Mouse (Mus musculus) thymus, adult 2 months (tissue): Measurements from ENCODE around the gene Nkapl. TPM values are rescaled to one million over a fixed set of nuclear protein-coding genes. Genes with fewer than 3 reads are reported as not detected.

Source experiments
- DNase-seq: peaks from one replicate; pipeline ENCODE4 v3.0.0; 2021
- H3K27ac ChIP-seq: fragments of 200-500 bp; 2 replicates; pipeline ENCODE4 v1.5.1; 2012; ENCODE audit warnings: low read length, control low read depth; ENCODE audit not compliant: control insufficient read depth, insufficient read depth
- H3K27me3 ChIP-seq: fragments of 200-500 bp; 2 replicates; pipeline ENCODE4 v1.6.1; 2012; ENCODE audit warnings: mild to moderate bottlenecking, low read length, moderate library complexity, mixed read lengths; ENCODE audit not compliant: control insufficient read depth, insufficient read depth
- H3K36me3 ChIP-seq: fragments of 200-500 bp; 2 replicates; pipeline ENCODE4 v1.6.1; 2012; ENCODE audit warnings: mild to moderate bottlenecking, low read length, moderate library complexity; ENCODE audit not compliant: control insufficient read depth, insufficient read depth
- H3K4me1 ChIP-seq: fragments of 200-500 bp; replicated peaks from 2 replicates; pipeline ENCODE4 v1.6.1; 2012; ENCODE audit warnings: low read length; ENCODE audit not compliant: control insufficient read depth, insufficient read depth
- H3K4me3 ChIP-seq: fragments of 200-500 bp; 2 replicates; pipeline ENCODE4 v1.5.1; 2012; ENCODE audit warnings: mild to moderate bottlenecking, low read length, control low read depth, moderate library complexity; ENCODE audit not compliant: control insufficient read depth, insufficient read depth
- CTCF ChIP-seq: fragments of 200-500 bp; IDR thresholded peaks from 2 replicates; pipeline ENCODE4 v1.5.1; 2012; ENCODE audit warnings: mild to moderate bottlenecking, control low read depth, low read length, moderate library complexity, borderline replicate concordance; ENCODE audit not compliant: control insufficient read depth, poor library complexity, insufficient read depth; ENCODE audit errors: extremely low read depth
- POLR2A ChIP-seq: fragments of 200-500 bp; IDR thresholded peaks from 2 replicates; pipeline ENCODE4 v1.6.1; 2012; ENCODE audit warnings: mild to moderate bottlenecking, low read length, control low read depth, moderate library complexity; ENCODE audit not compliant: control insufficient read depth, poor library complexity, insufficient read depth; ENCODE audit errors: extremely low read depth
- WGBS: fragments of 180-500 bp; shearing (Covaris S2); methylation state at CpG from one replicate; pipeline ENCODE4 v1.1.7; 2018; 5-methylcytosine and 5-hydroxymethylcytosine counted together
- polyA plus RNA-seq: library from polyadenylated mRNA; depleted of rRNA; stranded (reverse); fragments of >200 nt; gene quantifications from 2 replicates; pipeline ENCODE4 v1.2.3, GENCODE M21; 2012

Nkapl gene
- polyA plus RNA-seq, 1 experiment, result 0.12 TPM

GRCm38 (mm10) chr13:21454133-21454532 lies 14.2 kb downstream of the Nkapl start:
- Histone ChIP-seq H3K36me3 (no peaks in the 10 kb centered on the region), H3K4me1 (no peaks in the 10 kb centered on the region), H3K27ac (no peak overlapping the region), H3K4me3 (no peak overlapping the region), H3K27me3 (no peaks in the 10 kb centered on the region)
- no peak for DNase-seq
- 88% methylated on average over 3 of the region's 3 CpGs for WGBS
- TF ChIP-seq POLR2A (no peak), CTCF (no peak)

GRCm38 (mm10) chr13:21453449-21453848 lies 14.9 kb downstream of the Nkapl start, which contains the start of gene Zscan26:
Gene Zscan26 (minus strand): TSS chr13:21453730.
- peak; percentile 33; the same call in 1 of the 2 replicates for TF ChIP-seq POLR2A
- no peak for TF ChIP-seq CTCF
- Histone ChIP-seq H3K27me3 (no peaks in the 10 kb centered on the region), H3K4me3 (peak within 1 kb of the TSS; percentile 98), H3K4me1 (no peaks in the 10 kb centered on the region), H3K27ac (no peak within 1 kb of the TSS), H3K36me3 (no peaks in the 10 kb centered on the region)
- WGBS, result under 1% methylated on average over 23 of the region's 23 CpGs
- DNase-seq, result peak; percentile 66

- no peaks in the 10 kb centered on the region for H3K4me1 ChIP-seq
- H3K4me3 ChIP-seq, result peak overlapping the region; percentile 98
- TF ChIP-seq POLR2A (no peak), CTCF (no peak)
- no peaks in the 10 kb centered on the region for H3K27me3 ChIP-seq
- H3K27ac ChIP-seq, result no peak overlapping the region
- no peaks in the 10 kb centered on the region for H3K36me3 ChIP-seq
- no peak for DNase-seq
- 4% methylated on average over 13 of the region's 13 CpGs for WGBS
Observed at GRCm38 (mm10) chr13:21453042-21453441, 15.3 kb downstream of the Nkapl start.

DNA sequence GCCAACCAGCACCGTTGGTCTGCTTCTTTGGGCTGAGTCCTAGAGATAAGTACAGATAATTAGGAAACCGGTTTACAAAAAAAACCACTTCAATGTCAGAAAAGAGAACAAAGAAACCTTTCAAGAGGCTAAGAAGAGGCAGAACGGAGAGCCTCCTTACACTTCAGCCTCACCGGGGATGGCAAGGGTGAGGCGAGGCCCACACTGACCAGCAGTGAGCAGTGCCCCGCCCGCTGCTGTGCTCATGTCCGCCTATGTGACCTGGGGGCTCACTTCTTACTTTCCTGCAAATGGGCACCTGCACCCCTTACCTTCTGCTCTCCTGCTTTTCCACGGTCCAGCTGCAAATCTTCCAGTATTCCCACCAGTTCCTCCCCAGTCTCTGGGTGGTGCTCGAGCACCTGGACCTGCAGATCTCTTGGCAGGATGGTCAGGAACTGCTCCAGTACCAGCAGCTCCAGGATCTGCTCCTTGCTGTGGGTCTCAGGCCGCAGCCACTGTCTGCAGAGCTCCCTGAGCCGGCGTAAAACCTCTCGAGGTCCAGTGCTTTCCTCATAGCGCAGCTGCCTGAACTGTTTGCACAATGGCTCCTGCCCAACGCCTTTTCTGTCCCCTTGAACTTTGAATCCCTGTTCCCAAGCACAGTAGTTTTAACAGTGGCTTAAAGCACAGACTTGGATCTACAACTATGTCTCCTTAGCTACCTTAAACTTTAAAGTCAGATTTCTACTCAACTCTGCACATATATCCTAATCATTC lies 20.3 kb downstream of the Nkapl start:
- DNase-seq, result no peak
- Histone ChIP-seq H3K36me3 (peaks cover 23% of the 10 kb centered on the region), H3K27ac (no peak overlapping the region), H3K4me1 (no peaks in the 10 kb centered on the region), H3K27me3 (no peaks in the 10 kb centered on the region), H3K4me3 (no peak overlapping the region)
- WGBS, result 94% methylated on average over 16 of the region's 16 CpGs
- no peak for TF ChIP-seq CTCF
- no peak for TF ChIP-seq POLR2A

GRCm38 (mm10) chr13:21446796-21447195 lies 21.5 kb downstream of the Nkapl start:
- TF ChIP-seq POLR2A (no peak), CTCF (no peak)
- Histone ChIP-seq H3K27me3 (no peaks in the 10 kb centered on the region), H3K27ac (no peak overlapping the region), H3K4me3 (no peak overlapping the region), H3K4me1 (no peaks in the 10 kb centered on the region), H3K36me3 (peaks cover 23% of the 10 kb centered on the region)
- no peak for DNase-seq
- WGBS, result 95% methylated on average over 9 of the region's 9 CpGs

DNA sequence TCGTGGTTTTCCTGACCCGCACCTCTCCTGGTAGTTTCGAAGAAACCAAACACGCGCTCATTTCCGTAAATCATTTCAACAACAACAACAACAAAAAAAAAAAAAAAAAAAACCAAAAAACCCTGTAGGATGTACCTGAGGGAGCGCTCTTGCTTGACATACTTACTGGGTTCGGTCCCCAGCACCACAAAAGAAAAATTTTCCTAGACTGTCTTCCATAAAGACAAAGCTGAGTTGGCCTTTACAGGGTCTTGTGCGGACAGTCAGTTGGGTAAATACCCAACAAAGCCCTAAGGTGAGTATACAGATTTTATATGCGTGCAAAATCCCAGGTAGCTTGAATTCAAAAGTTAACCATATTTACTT lies 27.1 kb downstream of the Nkapl start:
- TF ChIP-seq POLR2A, result no peak
- TF ChIP-seq CTCF, result no peak
- no peaks in the 10 kb centered on the region for H3K27me3 ChIP-seq
- DNase-seq, result no peak
- peak overlapping the region; percentile 94 for H3K4me3 ChIP-seq
- peaks cover 13% of the 10 kb centered on the region for H3K36me3 ChIP-seq
- peak overlapping the region; percentile 53; the same call in 1 of the 2 replicates for H3K27ac ChIP-seq
- H3K4me1 ChIP-seq, result peaks cover 3% of the 10 kb centered on the region
- WGBS, result 33% methylated on average over 10 of the region's 10 CpGs

DNA sequence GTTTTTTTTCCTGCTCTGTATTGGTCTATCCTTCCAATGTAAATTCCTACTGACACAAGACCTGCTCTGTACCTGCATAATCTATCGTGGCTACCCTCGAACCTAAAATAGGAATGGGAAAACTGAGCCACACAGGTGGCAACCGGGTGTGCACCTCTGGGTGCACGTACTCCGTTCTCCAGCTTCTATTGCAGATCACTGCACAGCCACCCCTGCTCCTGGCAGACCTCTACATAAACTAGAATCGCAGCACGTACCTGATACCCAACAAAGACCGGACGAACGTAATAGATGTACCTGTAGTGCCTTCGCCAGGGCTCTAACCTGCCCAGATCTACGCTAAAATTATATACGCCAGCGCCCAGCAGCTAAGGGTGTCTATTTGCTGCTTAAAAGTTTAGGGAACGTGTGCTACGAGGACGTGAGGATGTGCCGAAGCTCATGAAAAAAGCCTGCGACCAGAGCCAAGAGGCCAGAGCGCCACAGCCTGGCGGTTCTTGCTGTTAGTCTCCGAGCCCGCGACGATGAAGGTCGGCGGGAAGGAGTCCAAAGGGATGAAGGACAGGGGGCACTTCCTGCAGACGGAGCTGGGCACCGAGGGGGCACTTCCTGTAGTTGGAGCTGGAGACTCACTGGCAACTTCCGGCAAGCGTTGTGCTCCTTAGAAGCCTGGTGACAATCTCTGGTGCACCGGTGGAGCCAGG lies 27.7 kb downstream of the Nkapl start, which contains the start of gene Pgbd1:
Gene Pgbd1 (minus strand): TSS at position 556 of the 704 bp plus-strand sequence.
- TF ChIP-seq CTCF (0 out of 2 replicates have a peak, but pooled peaks have one; percentile 13), POLR2A (no peak)
- peak; percentile 63 for DNase-seq
- WGBS, result 1% methylated on average over 32 of the region's 32 CpGs
- Histone ChIP-seq H3K36me3 (peaks cover 9% of the 10 kb centered on the region), H3K4me3 (peak within 1 kb of the TSS; percentile 94), H3K27me3 (no peaks in the 10 kb centered on the region), H3K4me1 (peaks cover 3% of the 10 kb centered on the region), H3K27ac (peak within 1 kb of the TSS; percentile 53)
